Mouse (Mus musculus) lung, postnatal 0 days (tissue): ENCODE results near the gene Tbc1d32. TPM values are rescaled to one million over a fixed set of nuclear protein-coding genes. Genes with fewer than 3 reads are reported as not detected.

ENCODE experiments used
- ATAC-seq: fragments of 200-750 bp; cut with Nextera tagmentation; 2 replicates; pipeline ENCODE4 v1.8.0; 2017; ENCODE audit warnings: moderate library complexity
- DNase-seq: peaks from one replicate; pipeline ENCODE4 v3.0.0-alpha.2; 2016; ENCODE audit warnings: low spot score
- H3K27ac ChIP-seq: fragments of 300-500 bp; sonication (generic); 2 replicates; pipeline ENCODE4 v1.5.1; 2014; ENCODE audit warnings: antibody characterized with exemption, mild to moderate bottlenecking, low read length, mixed read lengths
- H3K27me3 ChIP-seq: fragments of 300-500 bp; sonication (generic); replicated peaks from 2 replicates; pipeline ENCODE4 v1.6.1; 2014; ENCODE audit warnings: low read length, mixed read lengths; ENCODE audit not compliant: insufficient read depth
- H3K36me3 ChIP-seq: fragments of 300-500 bp; sonication (generic); 2 replicates; pipeline ENCODE4 v1.6.1; 2014; ENCODE audit warnings: low read length, mixed read lengths; ENCODE audit not compliant: insufficient read depth
- H3K4me1 ChIP-seq: fragments of 300-500 bp; sonication (generic); 2 replicates; pipeline ENCODE4 v1.6.1; 2014; ENCODE audit warnings: antibody characterized with exemption, low read depth, low read length, mixed read lengths; ENCODE audit not compliant: insufficient read depth
- H3K4me2 ChIP-seq: fragments of 300-500 bp; sonication (generic); replicated peaks from 2 replicates; pipeline ENCODE4 v1.6.1; 2014; ENCODE audit warnings: low read depth, mild to moderate bottlenecking, low read length, moderate library complexity, mixed read lengths
- H3K4me3 ChIP-seq: fragments of 300-500 bp; sonication (generic); 2 replicates; pipeline ENCODE4 v1.5.1; 2014; ENCODE audit warnings: low read depth, low read length
- H3K9ac ChIP-seq: fragments of 300-500 bp; sonication (generic); replicated peaks from 2 replicates; pipeline ENCODE4 v1.6.1; 2014; ENCODE audit warnings: low read depth, mild to moderate bottlenecking
- H3K9me3 ChIP-seq: fragments of 300-500 bp; sonication (generic); 2 replicates; pipeline ENCODE4 v1.6.1; 2016; ENCODE audit warnings: low read length, mixed read lengths
- CTCF ChIP-seq: IDR thresholded peaks from 2 replicates; pipeline ENCODE4 v1.5.1; 2016; ENCODE audit warnings: antibody characterized with exemption, mild to moderate bottlenecking
- EP300 ChIP-seq: IDR thresholded peaks from 2 replicates; pipeline ENCODE4 v1.6.1; 2016; ENCODE audit warnings: antibody characterized with exemption, mild to moderate bottlenecking, control low read depth
- WGBS: fragments of 180-500 bp; shearing (Covaris S2); extraction: QIAGEN DNeasy Blood & Tissue Kit; methylation state at CpG from one replicate; pipeline ENCODE4 v1.1.7; 2014; 5-methylcytosine and 5-hydroxymethylcytosine counted together
- polyA plus RNA-seq: library from polyadenylated mRNA; unstranded; fragments of >200 nt; fragmentation: Nextera tagmentation; extraction: Ambion mirVana; gene quantifications from 2 replicates; pipeline ENCODE4 v1.2.1, GENCODE M21; 2015

The Tbc1d32 gene
- polyA plus RNA-seq, 1 experiment from 2014 or later: 1.6 TPM

- Histone ChIP-seq H3K27me3 (no peaks in the 10 kb centered on the region), H3K4me3 (no peak overlapping the region), H3K9ac (no peak overlapping the region), H3K27ac (no peak overlapping the region), H3K4me1 (no peaks in the 10 kb centered on the region), H3K36me3 (no peaks in the 10 kb centered on the region), H3K9me3 (no peaks in the 10 kb centered on the region), H3K4me2 (no peak overlapping the region)
- WGBS: 75% methylated on average over 3 of the region's 3 CpGs
- TF ChIP-seq CTCF (no peak), EP300 (no peak)
- ATAC-seq: no peak
- no peak for DNase-seq
These were observed 64.1 kb downstream of the Tbc1d32 start for GRCm38 (mm10) chr10:56164411-56164810.

DNA sequence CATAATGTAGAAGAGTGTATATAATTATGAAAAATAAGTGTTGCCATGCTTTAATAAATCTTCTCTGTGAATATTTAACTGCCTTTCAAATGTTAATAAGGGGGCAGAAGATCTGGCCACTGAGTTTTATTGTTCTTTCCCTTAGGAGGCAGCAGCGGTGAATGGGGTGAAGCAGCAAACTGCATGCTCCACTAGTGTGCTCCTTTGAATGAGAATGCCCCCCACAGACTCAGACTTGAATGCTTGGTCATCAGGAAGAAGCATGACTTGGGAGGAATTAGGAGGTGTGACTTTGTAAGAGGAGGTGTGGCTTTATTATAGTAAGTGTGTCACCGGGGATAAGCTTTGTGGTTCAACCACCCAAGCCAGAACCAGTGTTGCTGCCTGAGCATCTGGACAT lies 69.7 kb downstream of the Tbc1d32 start:
- 90% methylated on average over 2 of the region's 2 CpGs for WGBS
- no peak for TF ChIP-seq CTCF
- no peak for TF ChIP-seq EP300
- DNase-seq: no peak
- H3K9ac ChIP-seq: no peak overlapping the region
- H3K9me3 ChIP-seq: no peaks in the 10 kb centered on the region
- ATAC-seq: no peak
- no peak overlapping the region for H3K4me3 ChIP-seq
- H3K4me1 ChIP-seq: no peaks in the 10 kb centered on the region
- H3K27ac ChIP-seq: no peak overlapping the region
- no peak overlapping the region for H3K4me2 ChIP-seq
- no peaks in the 10 kb centered on the region for H3K27me3 ChIP-seq
- no peaks in the 10 kb centered on the region for H3K36me3 ChIP-seq

- ATAC-seq: no peak
These were observed 70.3 kb downstream of the Tbc1d32 start for GRCm38 (mm10) chr10:56158207-56158606.

GRCm38 (mm10) chr10:56156956-56157355 lies 71.5 kb downstream of the Tbc1d32 start:
- H3K27ac ChIP-seq: no peak overlapping the region
- no peak for TF ChIP-seq EP300
- TF ChIP-seq CTCF: no peak
- no peaks in the 10 kb centered on the region for H3K36me3 ChIP-seq
- no peaks in the 10 kb centered on the region for H3K9me3 ChIP-seq
- no peak overlapping the region for H3K4me3 ChIP-seq
- no peaks in the 10 kb centered on the region for H3K4me1 ChIP-seq
- H3K4me2 ChIP-seq: no peak overlapping the region
- DNase-seq (no peak), ATAC-seq (no peak)
- WGBS: 86% methylated on average over 3 of the region's 3 CpGs
- no peaks in the 10 kb centered on the region for H3K27me3 ChIP-seq
- no peak overlapping the region for H3K9ac ChIP-seq

More at GRCm38 (mm10) chr10:56158207-56158606, 70.3 kb downstream of the Tbc1d32 start:
- 67% methylated on average over 3 of the region's 3 CpGs for WGBS
- no peak for DNase-seq
- H3K36me3 ChIP-seq: no peaks in the 10 kb centered on the region
- H3K4me2 ChIP-seq: no peak overlapping the region
- no peak for TF ChIP-seq CTCF
- no peak for TF ChIP-seq EP300
- no peak overlapping the region for H3K9ac ChIP-seq
- H3K27me3 ChIP-seq: no peaks in the 10 kb centered on the region
- no peaks in the 10 kb centered on the region for H3K9me3 ChIP-seq
- no peaks in the 10 kb centered on the region for H3K4me1 ChIP-seq
- no peak overlapping the region for H3K27ac ChIP-seq
- no peak overlapping the region for H3K4me3 ChIP-seq

DNA sequence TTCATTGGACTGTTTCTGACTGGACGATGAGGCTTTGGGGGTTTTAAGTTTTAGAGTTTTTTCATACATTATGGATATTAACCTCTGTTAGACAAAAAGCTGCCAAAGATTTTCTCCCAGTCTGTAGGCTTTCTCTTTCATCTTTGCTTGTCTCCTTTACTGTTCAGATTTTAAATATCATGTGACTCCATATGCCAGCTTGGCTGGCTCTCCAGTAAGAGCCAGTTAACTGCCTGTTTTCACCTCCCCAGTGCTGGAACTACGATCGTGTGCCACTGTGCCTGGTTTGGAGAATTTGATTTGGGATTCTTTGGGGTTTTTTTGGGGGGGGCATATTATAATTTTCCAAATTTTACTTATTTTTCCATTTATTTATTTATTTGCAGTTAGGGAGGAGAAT lies 79.6 kb downstream of the Tbc1d32 start:
- Histone ChIP-seq H3K4me3 (no peak overlapping the region), H3K27ac (no peak overlapping the region), H3K4me1 (no peaks in the 10 kb centered on the region), H3K9ac (no peak overlapping the region), H3K27me3 (no peaks in the 10 kb centered on the region), H3K4me2 (no peak overlapping the region), H3K9me3 (no peaks in the 10 kb centered on the region), H3K36me3 (no peaks in the 10 kb centered on the region)
- TF ChIP-seq CTCF: no peak
- TF ChIP-seq EP300: no peak
- DNase-seq (no peak), ATAC-seq (no peak)
- 94% methylated on average over 3 of the region's 3 CpGs for WGBS

DNA sequence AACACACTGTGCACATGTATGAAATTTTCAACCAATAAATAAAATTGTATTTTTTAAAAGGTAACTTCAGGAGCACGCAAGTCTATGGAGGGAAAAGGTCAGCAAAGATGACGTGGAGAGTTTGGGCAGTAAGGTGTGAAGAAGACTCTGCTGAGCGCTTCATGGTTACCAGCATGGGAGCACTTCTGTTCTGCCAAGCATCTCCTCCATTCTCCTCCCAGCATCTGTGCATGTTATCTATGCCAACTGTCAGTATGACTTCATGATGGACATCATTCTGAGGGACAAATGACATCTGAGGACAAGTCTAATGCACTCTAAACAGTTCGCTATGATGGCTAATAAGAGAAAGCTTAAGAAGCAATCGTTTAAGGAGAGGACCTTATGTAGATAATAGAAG lies 91.3 kb downstream of the Tbc1d32 start:
- Histone ChIP-seq H3K4me3 (no peak overlapping the region), H3K4me1 (no peaks in the 10 kb centered on the region), H3K36me3 (no peaks in the 10 kb centered on the region), H3K4me2 (no peak overlapping the region), H3K9ac (no peak overlapping the region), H3K27ac (no peak overlapping the region), H3K9me3 (no peaks in the 10 kb centered on the region), H3K27me3 (no peaks in the 10 kb centered on the region)
- DNase-seq: no peak
- TF ChIP-seq CTCF (no peak), EP300 (no peak)
- no peak for ATAC-seq
- WGBS: 92% methylated on average over 5 of the region's 5 CpGs

DNA sequence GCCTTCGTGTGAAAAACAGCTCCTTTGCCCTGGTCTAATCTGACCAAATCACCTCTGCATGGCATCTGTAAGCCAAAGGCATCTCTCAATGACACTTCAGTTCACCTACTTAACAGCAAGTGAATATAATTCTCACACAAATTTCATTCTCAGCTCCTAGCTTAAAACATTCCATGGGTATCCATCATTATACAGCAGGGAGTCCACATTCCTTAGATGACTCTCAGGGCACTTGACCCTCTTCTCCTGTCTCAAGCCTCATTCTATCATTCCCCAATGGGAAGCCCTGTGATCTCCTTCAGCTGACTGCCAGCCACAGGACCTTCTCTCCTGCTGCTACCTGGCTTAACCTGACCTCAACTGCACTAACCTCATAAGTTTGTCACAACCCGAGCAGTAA lies 98.8 kb downstream of the Tbc1d32 start:
- whole genome bisulfite sequencing: 58% methylated on average over 2 of the region's 2 CpGs
- no peak overlapping the region for H3K4me2 ChIP-seq
- peak; percentile 16 for DNase-seq
- H3K27ac ChIP-seq: no peak overlapping the region
- no peaks in the 10 kb centered on the region for H3K27me3 ChIP-seq
- H3K36me3 ChIP-seq: no peaks in the 10 kb centered on the region
- H3K9me3 ChIP-seq: no peaks in the 10 kb centered on the region
- H3K9ac ChIP-seq: no peak overlapping the region
- peak; percentile 57; the same call in 1 of the 2 replicates for ATAC-seq
- no peak overlapping the region for H3K4me3 ChIP-seq
- H3K4me1 ChIP-seq: no peaks in the 10 kb centered on the region
- no peak for TF ChIP-seq CTCF
- TF ChIP-seq EP300: peak; percentile 62; the same call in 1 of the 2 replicates
